Mouse (Mus musculus) c-Kit-positive CD71-negative TER-119-negative erythroid progenitor cells, embryonic 14.5 days (primary cell): ENCODE measurements around the gene Brca2.

Source experiments
- DNase-seq: peaks from one replicate; pipeline ENCODE4 v3.0.0-alpha.2; 2013; ENCODE audit warnings: low read depth

The Brca2 gene

DNA sequence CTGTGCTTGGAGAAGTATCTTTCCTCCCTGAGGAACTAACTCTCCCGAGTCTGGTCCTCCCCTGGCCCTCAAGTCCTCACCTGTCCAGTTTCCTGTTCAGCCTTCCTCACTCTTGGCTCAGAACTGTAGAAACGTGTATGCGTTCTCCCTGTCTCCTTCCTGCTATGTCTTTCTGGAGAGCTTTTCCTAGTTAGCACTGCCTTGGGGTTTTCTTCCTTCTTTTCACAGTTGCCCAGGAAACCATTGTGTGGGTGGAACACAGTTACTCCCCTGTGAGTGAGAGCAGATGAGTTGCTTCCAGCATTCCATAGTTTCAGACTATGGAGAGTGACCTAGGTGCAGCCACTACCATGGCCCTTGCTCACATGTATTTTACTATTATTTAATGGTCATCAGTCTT is 43.8 kb downstream of the Brca2 start:
- no peak for DNase-seq

DNA sequence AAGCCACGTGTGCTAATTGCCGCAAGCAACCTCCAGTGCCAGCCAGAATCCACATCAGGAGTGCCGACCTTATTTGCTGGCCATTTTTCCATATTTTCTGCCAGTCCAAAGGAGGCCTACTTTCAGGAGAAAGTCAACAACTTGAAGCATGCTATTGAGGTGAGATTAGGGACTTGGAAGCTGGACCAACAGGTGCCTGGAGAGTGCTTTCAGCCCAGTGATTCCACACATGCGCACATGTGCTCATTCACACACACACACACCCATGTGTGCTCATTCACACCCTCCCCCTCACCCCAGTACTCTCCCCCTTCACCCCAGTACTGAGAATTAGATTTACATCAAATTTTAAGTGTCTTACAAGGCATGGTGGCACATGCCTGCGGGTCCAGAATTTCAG is 44.5 kb downstream of the Brca2 start:
- no peak for DNase-seq

DNA sequence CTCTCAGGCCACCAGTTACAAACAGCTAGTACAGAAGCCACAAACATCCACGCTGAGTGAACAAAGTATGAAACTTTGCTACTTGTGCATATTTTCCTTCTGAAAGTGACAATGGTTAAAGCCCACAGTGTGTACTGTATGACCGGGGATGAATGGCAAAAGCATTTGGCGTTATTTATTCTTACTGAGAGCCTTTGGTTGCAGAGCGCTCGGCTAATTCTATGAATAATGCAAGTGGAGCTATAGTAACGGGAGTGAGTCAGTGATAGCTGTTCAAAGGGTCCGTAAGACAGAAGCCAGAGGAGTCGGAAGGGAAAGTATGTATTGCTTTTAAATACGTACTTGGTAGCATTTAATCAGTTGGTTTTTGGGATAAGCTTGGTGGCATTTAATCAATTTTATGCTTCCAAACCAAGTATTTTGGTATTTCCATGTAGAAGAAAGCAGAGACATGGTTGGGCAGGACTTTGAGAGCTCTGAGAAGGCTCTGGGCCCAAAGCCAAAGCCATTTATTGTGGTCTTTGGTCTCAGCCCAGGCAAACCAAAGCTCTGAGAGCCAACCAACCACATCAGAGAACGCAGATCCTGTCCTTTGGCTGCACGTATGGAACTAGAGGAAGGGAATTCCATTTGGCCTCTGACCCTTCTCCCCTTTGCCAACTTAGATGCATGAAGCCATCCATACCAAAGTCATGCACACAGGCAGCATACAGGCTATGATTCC is 48.2 kb downstream of the Brca2 start:
- DNase-seq: no peak

DNA sequence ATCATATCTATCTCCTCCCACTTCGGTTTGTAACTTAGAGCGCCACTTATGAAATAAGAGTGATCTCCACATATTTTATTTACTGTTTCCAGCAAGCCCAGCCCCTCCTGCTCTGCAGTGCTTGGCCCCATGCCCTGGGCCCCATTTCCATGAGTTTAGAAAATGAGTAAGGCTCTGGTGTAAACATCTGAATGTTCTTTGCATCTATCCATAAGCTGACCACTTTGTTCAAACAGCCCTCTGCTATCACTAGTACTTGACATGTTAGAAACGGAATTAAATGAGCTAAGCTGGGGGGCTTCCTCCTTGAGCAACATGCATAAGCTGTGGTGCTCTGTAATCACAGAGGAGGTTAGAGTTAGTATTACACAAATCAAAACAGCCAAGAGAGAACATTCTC is 52.0 kb downstream of the Brca2 start:
- DNase-seq: no peak

DNA sequence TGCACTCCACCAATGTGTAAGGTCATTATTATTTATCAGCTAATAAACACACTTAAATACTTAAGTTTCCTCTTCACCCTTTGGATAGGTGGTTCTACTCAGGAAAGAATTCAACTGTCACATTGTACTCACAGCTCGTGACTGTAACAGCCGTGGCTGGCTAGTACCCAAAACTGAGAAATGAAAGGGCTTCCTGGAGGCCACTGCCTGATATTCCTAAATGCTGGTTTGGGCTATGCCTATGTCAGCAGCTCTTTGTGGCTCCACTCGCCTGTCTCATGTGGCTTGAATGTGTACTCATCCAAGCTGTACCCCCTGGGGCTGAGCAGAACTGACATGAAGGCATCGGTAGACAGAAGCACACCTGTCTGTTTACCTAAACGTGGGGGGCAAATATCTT is 52.5 kb downstream of the Brca2 start:
- no peak for DNase-seq

DNA sequence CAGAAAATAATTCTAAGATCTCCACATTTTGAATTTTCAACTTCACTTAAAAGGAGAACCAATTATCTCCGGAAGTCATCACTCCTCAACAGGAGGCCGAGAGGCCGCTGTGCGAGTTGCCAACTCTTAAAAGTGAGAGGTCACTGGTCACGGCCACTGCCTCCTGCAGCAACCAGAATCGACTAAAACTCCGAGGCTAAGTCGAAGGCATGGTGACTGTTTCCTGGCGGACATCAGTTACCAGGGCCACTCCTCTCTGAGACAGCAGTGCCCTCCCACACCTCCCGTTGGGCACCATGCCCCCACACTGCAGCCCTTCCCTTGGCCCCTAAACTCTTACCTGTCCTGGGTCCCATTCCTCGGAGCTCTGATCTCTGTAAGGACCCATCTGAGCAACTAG is 54.4 kb downstream of the Brca2 start:
- no peak for DNase-seq

GRCm38 (mm10) chr5:150578613-150579171 is 56.3 kb downstream of the Brca2 start:
- no peak for DNase-seq

DNA sequence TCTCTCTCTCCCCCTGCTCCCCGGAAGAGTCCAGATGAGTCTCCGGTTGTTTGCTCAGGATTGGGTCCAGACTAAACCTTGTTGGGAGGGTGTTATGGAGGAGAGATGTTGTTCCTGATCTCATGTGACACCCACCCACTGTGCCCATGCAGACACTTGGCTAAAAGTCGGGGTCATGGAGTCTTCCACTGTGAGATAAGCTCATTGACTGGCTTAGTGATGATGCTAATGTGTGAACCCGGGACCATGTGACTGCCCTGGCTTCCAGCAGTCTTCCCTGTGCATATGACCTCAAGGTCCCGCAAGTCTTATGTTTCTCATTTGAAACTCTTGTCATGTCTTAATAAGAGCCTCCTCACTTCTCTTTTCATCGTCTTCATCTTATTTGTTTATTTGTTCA is 58.8 kb downstream of the Brca2 start:
- DNase-seq: no peak

DNA sequence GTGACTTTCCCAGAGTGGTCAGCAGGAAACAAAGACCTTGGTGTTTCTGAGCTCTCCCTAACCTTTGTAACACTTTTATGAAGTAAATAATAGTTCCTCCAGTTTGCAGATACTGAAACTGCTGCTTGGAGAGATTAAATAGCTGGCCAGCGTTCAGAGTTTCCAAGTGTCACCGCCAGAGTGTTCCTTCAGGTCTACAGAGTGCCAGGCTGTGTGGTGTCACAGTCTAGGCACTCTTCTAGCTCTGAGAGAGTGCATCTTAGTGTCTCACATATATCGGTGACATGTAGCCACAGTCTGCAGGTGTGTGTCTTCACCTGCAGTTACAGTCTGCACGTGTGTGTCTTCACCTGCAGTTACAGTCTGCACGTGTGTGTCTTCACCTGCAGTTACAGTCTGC is 60.8 kb downstream of the Brca2 start:
- DNase-seq: no peak

DNA sequence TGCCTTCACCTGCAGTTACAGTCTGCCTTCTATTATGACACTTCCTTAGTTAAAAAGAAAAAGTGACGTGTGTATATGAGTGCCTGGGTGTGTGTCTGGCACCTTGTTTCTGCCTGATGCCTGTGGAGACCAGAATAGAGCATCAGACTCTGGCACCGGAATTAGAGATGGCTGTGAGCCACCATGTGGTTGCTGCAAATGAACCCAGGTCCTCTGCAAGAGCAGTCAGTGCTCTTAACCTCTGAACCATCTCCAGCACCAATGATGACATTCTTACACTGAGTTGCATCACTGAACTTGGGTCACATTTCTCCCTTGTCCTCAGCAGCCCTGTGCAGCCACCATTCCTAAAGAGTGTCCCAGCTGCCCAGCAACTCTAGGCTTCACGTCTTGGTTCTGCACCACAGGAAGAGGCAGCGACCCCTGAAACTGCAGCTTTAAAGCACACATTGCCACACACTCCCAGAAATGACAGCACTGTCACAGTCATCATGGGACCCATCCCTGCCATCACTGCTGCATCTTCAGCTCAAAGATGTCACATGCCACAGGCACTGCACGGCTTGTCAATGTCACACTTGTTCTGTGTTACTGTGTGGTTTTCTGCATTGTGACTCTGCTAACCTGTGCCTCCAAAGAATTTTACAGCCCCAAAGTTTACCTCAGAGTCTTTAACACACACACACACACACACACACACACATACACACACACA is 61.3 kb downstream of the Brca2 start:
- no peak for DNase-seq

GRCm38 (mm10) chr5:150584337-150584729 is 61.9 kb downstream of the Brca2 start:
- no peak for DNase-seq

GRCm38 (mm10) chr5:150589945-150590344 is 67.5 kb downstream of the Brca2 start:
- DNase-seq: no peak

- no peak for DNase-seq
Measured at GRCm38 (mm10) chr5:150592186-150592903, 69.9 kb downstream of the Brca2 start.

DNA sequence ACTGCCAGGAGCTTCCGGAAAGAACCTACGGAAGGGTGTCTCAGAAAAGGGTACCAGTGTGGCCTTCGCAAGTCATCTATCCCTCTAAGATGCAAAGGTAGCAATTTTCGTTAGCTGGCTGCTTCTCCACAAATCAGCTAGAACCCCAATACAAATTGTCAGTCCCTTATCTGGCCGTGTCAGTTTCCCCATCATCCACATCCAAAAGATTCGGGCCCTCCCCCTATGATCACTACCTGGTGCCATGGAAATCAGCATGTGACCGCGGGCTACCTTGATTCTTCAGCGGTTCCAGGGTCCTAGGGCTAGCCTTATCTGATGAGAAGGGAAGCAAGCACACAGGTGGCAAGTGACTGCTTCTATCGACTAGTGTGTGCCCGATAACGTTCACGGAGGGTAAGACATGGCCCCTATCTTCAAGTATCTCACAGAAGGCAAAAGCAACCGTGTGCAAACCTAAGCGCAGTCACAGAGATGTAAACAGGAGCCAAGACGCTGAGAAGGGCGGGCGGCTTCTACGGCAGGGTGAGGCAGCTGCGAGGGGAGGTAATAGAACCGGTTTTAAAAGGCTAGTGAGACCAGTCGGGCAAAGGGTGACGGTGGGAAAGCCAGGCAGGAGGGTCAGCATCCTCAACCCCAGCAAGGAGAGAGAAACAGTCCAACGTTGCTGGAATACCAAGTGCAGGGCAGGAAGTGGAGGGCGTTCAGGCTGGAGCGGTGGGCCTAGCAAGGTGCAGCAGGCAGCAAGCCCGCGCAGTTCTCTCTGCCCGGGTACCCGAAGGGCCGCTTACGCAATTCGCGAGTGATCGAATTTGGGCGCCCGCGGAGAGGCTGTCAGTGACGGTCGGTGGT is 70.7 kb downstream of the Brca2 start:
- no peak for DNase-seq

DNA sequence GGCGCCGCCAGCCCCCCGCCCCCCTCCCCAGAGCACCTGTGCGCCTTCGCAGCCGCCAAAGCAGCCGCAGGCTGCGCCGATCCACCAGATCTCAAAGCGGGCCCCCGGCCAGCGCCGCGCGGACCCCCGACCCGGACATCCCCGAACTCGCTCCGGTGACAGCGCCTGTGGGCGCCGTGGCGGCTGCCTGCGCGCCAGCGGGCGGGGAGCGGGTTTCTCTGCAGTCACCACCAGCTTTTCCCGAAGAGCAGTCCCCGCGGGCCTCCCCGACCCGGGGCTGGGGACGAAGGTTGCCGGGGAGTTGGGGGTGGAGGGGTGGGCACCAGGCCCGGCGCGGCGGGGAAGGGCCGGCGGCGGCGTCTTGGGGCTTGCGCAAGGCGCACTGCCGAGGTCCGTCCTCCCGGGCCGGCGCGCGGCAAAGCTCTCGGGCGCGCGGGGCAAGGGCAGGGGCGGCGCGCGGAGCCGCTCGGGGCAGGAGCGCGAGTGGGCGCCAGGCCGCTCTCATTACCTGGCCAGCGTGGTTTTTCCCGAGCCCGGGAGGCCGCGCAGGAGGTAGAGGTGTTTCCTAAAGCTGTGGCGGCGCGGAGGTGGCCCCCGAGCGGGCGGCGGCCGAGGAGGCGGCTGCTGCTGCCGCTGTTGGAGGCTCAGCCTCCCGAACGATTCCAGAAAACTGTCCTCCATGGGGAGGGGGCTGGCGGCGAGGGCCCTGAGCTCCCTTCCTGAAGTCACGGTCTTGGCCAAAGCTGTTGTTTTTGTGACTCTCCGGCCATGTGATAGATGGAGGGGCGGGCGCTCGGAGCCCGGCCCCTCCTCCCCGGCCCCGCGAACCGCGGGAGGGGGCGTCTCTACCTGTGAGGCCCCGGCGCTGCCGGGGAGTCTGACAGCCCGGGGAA is 71.6 kb downstream of the Brca2 start:
- DNase-seq: no peak

- DNase-seq: no peak
Measured at GRCm38 (mm10) chr5:150594649-150595339, 72.4 kb downstream of the Brca2 start.

GRCm38 (mm10) chr5:150595366-150596016 is 73.1 kb downstream of the Brca2 start:
- no peak for DNase-seq

GRCm38 (mm10) chr5:150597088-150597487 is 74.7 kb downstream of the Brca2 start, which contains the start of gene N4bp2l1:
N4bp2l1 (minus strand) TSS chr5:150597188.
- DNase-seq: no peak
